Mouse (Mus musculus): ENCODE data around the gene Mtmr11.

GRCm38 (mm10) chr3:96198181-96198580, 36.4 kb downstream of the Mtmr11 start:
- TF ChIP-seq ZC3H11A (IDR thresholded peaks at IDR 0.05; ENCODE audit: borderline replicate concordance, low read depth, low read length) = no peak
- no peak for TF ChIP-seq MAFK (IDR thresholded peaks at IDR 0.05; ENCODE audit: insufficient read depth, low read depth, low read length)
- no peak for TF ChIP-seq HCFC1 (IDR thresholded peaks at IDR 0.05; ENCODE audit: borderline replicate concordance, insufficient read depth, low read length)
